Mouse (Mus musculus) left cerebral cortex, adult 2 months (tissue): ENCODE results near the gene Crim1. TPM values are rescaled to one million over a fixed set of nuclear protein-coding genes. Genes with fewer than 3 reads are reported as not detected.

ENCODE experiments used
- DNase-seq, 2 experiments: peaks; one replicate each; pipeline ENCODE4 v3.0.0; 2021 to 2022; ENCODE audit warnings: low spot score in 2 of 2, mixed read lengths in 1 of 2; ENCODE audit errors: extremely low spot score in 1 of 2
- H3K27ac ChIP-seq: fragments of 200-600 bp; 2 replicates; pipeline ENCODE4 v1.8.1; 2022
- H3K4me3 ChIP-seq: fragments of 200-600 bp; 2 replicates; pipeline ENCODE4 v1.8.1; 2022
- CTCF ChIP-seq: fragments of 200-600 bp; IDR thresholded peaks from 2 replicates; pipeline ENCODE4 v1.8.1; 2022; ENCODE audit warnings: antibody characterized with exemption, mild to moderate bottlenecking, moderate library complexity
- intact Hi-C: fragments of 180-260 bp; cut with DNase I; formaldehyde crosslinking; loops from one replicate; pipeline ENCODE4 v1.15.1; 2025
- total RNA-seq, 2 experiments: library from RNA; stranded (reverse); gene quantifications; 2 replicates each; pipeline ENCODE4 v1.2.3; 2021

Crim1 gene
- total RNA-seq, 2 experiments from 2014 or later: 83.3 to 93.1 TPM

GRCm38 (mm10) chr17:78322369-78323335, 122.6 kb downstream of the Crim1 start:
- no peak overlapping the region for H3K27ac ChIP-seq
- no peak overlapping the region for H3K4me3 ChIP-seq
- no peak for DNase-seq
- intact Hi-C loops: no loop called here
- no peak for TF ChIP-seq CTCF

GRCm38 (mm10) chr17:78325761-78326332, 125.8 kb downstream of the Crim1 start:
- intact Hi-C loops: no loop called here
- no peak for DNase-seq
- no peak for TF ChIP-seq CTCF
- Histone ChIP-seq H3K27ac (no peak overlapping the region), H3K4me3 (no peak overlapping the region)

GRCm38 (mm10) chr17:78326381-78326780, 126.3 kb downstream of the Crim1 start:
- Histone ChIP-seq H3K4me3 (no peak overlapping the region), H3K27ac (no peak overlapping the region)
- no peak for DNase-seq
- intact Hi-C loops: no loop called here
- no peak for TF ChIP-seq CTCF

GRCm38 (mm10) chr17:78327187-78327586, 127.1 kb downstream of the Crim1 start:
- TF ChIP-seq CTCF: no peak
- no peak overlapping the region for H3K4me3 ChIP-seq
- intact Hi-C loops: no loop called here
- DNase-seq: no peak
- H3K27ac ChIP-seq: no peak overlapping the region

- intact Hi-C loops: no loop called here
- no peak for DNase-seq
Observed at GRCm38 (mm10) chr17:78328287-78328686, 128.2 kb downstream of the Crim1 start.

GRCm38 (mm10) chr17:78331438-78331837, 131.4 kb downstream of the Crim1 start:
- intact Hi-C loops: no loop called here
- no peak for TF ChIP-seq CTCF
- DNase-seq: no peak
- no peak overlapping the region for H3K4me3 ChIP-seq
- no peak overlapping the region for H3K27ac ChIP-seq

More at GRCm38 (mm10) chr17:78328287-78328686, 128.2 kb downstream of the Crim1 start:
- no peak for TF ChIP-seq CTCF
- Histone ChIP-seq H3K27ac (no peak overlapping the region), H3K4me3 (no peak overlapping the region)

GRCm38 (mm10) chr17:78333275-78333674, 133.2 kb downstream of the Crim1 start:
- no peak overlapping the region for H3K27ac ChIP-seq
- no peak for DNase-seq
- H3K4me3 ChIP-seq: no peak overlapping the region
- intact Hi-C loops: no loop called here
- no peak for TF ChIP-seq CTCF

GRCm38 (mm10) chr17:78335250-78335649, 135.2 kb downstream of the Crim1 start:
- no peak for TF ChIP-seq CTCF
- no peak for DNase-seq
- H3K4me3 ChIP-seq: no peak overlapping the region
- intact Hi-C loops: no loop called here
- no peak overlapping the region for H3K27ac ChIP-seq

GRCm38 (mm10) chr17:78343688-78344087, 143.6 kb downstream of the Crim1 start:
- intact Hi-C loops: no loop called here
- H3K27ac ChIP-seq: no peak overlapping the region
- H3K4me3 ChIP-seq: no peak overlapping the region
- TF ChIP-seq CTCF: no peak
- no peak for DNase-seq

GRCm38 (mm10) chr17:78347111-78347801, 147.2 kb downstream of the Crim1 start:
- no peak for TF ChIP-seq CTCF
- no peak for DNase-seq
- Histone ChIP-seq H3K4me3 (no peak overlapping the region), H3K27ac (no peak overlapping the region)
- intact Hi-C loops: no loop called here

- Histone ChIP-seq H3K4me3 (no peak overlapping the region), H3K27ac (no peak overlapping the region)
- TF ChIP-seq CTCF: no peak
- DNase-seq: no peak
- intact Hi-C loops: no loop called here
Observed at GRCm38 (mm10) chr17:78351676-78352499, 151.8 kb downstream of the Crim1 start.

GRCm38 (mm10) chr17:78352500-78352855, 152.4 kb downstream of the Crim1 start:
- DNase-seq: no peak
- TF ChIP-seq CTCF: no peak
- Histone ChIP-seq H3K27ac (no peak overlapping the region), H3K4me3 (no peak overlapping the region)
- intact Hi-C loops: no loop called here
